Mouse (Mus musculus): ENCODE measurements at regions not wholly inside any gene's neighbourhood (a gene's known extent, or its start where the extent isn't known, plus 50 kb on each side); places are given as distances from the start of the nearest gene placed in this dataset.
A peak's percentile ranks its signal among the peaks of the same experiment; 100 is the strongest.

DNA sequence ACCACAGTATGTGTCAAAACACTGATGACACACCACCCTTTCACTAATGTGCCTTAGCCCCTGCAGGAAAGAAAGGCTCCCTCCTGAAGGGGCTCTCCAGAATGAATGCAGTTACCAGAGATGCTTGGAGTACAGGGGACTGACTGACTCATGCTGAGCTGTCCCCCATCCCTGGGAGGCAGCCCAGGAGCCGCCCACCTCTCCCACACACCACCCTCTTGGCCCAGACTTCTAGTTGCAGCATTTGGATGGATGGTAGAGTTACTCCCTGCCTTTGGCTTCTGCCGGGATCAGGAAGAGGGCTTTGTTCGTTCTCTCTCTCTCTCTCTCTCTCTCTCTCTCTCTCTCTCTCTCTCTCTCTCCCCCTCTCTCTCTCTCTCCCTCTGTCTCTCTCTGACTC lies 53.4 kb upstream of the Jun start:
- Histone ChIP-seq H3K36me3 (0 out of 2 replicates have a peak, but pooled peaks cover 4% of the 10 kb centered on the region), H3K4me1 (peaks cover 40% of the 10 kb centered on the region), H3K27ac (peak overlapping the region; percentile 83), H3K9me3 (replicated peaks) (no peaks in the 10 kb centered on the region), H3K27me3 (ENCODE audit: low read depth, poor library complexity, severe bottlenecking) (no peaks in the 10 kb centered on the region), H3K4me3 (no peak overlapping the region)
- no peak for DNase-seq (ENCODE audit: low spot score)
- WGBS, result 40% methylated on average over 3 of the region's 3 CpGs

DNA sequence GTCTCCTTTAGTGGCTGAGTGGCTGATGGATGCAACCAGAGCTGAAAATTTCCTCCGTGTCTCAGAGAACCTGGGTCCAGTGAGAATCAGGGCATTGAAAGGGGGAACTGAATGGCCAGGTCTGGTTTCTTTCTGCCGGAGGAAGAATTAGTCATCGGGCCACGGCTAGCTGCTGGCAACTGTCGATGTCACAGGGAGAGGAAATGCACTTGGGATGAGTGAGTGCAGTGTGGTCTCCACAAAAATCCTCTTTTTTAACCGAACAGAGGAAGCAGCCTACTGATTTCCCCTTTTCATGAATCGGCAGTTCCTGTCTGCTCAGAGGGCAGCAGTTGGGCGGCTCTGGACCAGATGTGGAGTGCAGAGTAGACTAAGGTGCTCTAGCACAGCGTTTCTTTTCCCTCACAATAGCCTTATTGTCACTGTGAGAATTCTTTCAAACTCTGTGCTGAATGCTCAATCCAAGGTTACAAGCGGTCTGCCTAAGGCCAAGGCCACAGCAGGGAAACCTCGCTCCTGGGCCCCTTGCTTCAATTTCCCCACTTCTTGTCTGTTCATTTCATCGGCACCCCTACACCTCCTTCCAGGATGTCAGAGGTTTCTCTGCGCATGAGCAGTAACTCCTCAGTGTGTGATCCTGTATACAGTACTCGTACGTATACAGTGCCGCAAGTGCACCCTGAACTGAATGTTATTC lies 54.1 kb upstream of the Jun start:
- H3K27me3 ChIP-seq (ENCODE audit: low read depth, poor library complexity, severe bottlenecking), result no peaks in the 10 kb centered on the region
- peak overlapping the region; percentile 83 for H3K27ac ChIP-seq
- 0 out of 2 replicates have a peak, but pooled peaks cover 4% of the 10 kb centered on the region for H3K36me3 ChIP-seq
- peak; percentile 43 for DNase-seq (ENCODE audit: low spot score)
- H3K4me3 ChIP-seq, result no peak overlapping the region
- 58% methylated on average over 16 of the region's 16 CpGs for WGBS
- H3K4me1 ChIP-seq, result peaks cover 40% of the 10 kb centered on the region
- H3K9me3 ChIP-seq (replicated peaks), result no peaks in the 10 kb centered on the region

DNA sequence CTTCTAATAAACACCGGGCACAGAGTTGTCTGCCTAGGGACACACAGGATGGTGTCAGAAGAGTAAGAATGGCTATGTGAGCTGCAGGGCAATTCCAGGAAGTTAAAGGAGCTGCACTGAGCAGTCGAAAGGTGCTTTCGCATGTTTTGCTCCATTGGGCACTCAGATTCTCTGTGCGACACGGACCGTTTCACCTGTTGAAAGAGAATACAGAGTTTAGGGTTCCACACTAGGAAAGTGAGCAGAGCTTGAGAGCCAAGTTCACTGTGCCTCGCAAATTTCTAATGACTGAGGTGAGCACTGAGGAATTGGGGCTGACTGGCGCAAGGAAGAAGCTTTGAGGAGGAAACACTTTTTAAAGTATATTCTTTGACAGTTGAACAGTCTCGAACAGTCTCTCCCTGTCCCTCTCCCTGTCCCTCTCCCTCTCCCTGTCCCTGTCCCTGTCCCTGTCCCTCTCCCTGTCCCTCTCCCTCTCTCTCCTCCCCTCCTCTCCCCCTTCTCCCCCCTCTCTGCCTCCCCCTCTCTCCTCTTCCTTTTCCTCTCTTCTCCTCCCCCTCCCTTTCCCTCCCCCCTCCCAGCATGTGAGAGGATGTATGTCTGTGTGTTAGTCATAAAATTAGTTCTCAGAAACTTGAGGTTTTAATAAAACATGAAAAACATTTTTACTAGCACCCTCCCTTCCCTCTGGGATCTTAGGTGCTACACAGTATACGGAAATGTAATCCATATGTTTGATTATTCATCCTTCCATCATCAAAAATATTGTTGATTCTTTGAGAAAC lies 55.1 kb upstream of the Jun start:
- H3K9me3 ChIP-seq (replicated peaks), result no peaks in the 10 kb centered on the region
- peaks cover 40% of the 10 kb centered on the region for H3K4me1 ChIP-seq
- H3K4me3 ChIP-seq, result no peak overlapping the region
- WGBS, result 73% methylated on average over 10 of the region's 10 CpGs
- no peak for DNase-seq (ENCODE audit: low spot score)
- H3K27me3 ChIP-seq (ENCODE audit: low read depth, poor library complexity, severe bottlenecking), result no peaks in the 10 kb centered on the region
- no peaks in the 10 kb centered on the region for H3K36me3 ChIP-seq
- H3K27ac ChIP-seq, result peak overlapping the region; percentile 83; the same call in 1 of the 2 replicates

DNA sequence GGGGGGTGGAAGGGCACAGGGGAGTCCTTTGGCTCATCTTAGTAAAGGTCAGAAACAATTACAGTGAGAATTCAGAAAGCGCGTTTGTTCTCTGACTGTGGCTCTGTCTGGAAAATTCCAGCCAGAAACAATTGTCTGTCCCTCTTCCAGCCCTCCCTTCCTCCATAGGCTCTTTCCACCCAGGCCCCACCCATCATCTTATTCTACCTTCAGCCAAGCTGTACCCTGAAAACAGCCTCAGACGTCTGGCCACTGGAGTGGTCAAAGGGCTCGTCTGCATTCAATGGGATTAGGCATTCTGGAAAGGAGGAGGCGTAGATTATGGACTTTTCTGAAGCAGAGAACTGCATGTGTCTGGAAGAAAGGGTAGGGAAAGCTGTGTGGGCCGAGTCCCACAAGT lies 56.8 kb upstream of the Jun start:
- Histone ChIP-seq H3K4me3 (no peak overlapping the region), H3K27me3 (ENCODE audit: low read depth, poor library complexity, severe bottlenecking) (no peaks in the 10 kb centered on the region), H3K36me3 (no peaks in the 10 kb centered on the region), H3K9me3 (replicated peaks) (no peaks in the 10 kb centered on the region), H3K4me1 (peaks cover 40% of the 10 kb centered on the region), H3K27ac (peak overlapping the region; percentile 66; the same call in 1 of the 2 replicates)
- 73% methylated on average over 6 of the region's 6 CpGs for WGBS
- DNase-seq (ENCODE audit: low spot score), result no peak

GRCm38 (mm10) chr4:95110828-95111227 lies 58.8 kb upstream of the Jun start:
- no peak overlapping the region for H3K27ac ChIP-seq
- H3K4me1 ChIP-seq, result peaks cover 32% of the 10 kb centered on the region
- no peak for DNase-seq (ENCODE audit: low spot score)
- H3K9me3 ChIP-seq (replicated peaks), result no peaks in the 10 kb centered on the region
- no peak overlapping the region for H3K4me3 ChIP-seq
- H3K27me3 ChIP-seq (ENCODE audit: low read depth, poor library complexity, severe bottlenecking), result no peaks in the 10 kb centered on the region
- H3K36me3 ChIP-seq, result no peaks in the 10 kb centered on the region
- WGBS, result 91% methylated on average over 8 of the region's 8 CpGs

DNA sequence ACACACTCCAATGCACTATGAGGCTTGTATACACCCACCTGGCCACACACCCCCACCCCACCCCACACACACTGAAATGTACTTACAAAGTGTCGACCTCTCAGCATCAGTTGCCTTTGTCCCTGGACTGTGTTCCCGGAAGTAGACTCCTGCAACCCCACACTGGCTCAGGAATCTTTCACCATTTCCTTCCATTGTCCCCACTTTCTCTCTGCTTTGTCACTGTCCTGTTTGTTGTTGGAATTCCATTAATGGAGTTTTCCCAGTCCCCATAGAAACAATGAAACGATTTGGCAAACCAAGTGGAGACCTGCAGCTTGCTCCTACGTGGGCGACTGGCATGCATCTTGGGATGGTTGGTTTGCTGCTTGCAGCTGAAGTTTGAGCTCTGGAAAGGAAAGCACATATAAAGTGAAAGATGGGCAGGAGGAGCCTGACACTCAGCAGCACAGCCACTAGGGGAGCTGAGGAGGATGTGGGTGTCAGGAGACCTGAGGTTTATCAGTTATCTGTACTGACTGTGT lies 65.2 kb upstream of the Jun start:
- no peaks in the 10 kb centered on the region for H3K9me3 ChIP-seq (replicated peaks)
- DNase-seq (ENCODE audit: low spot score), result no peak
- H3K4me1 ChIP-seq, result no peaks in the 10 kb centered on the region
- H3K27me3 ChIP-seq (ENCODE audit: low read depth, poor library complexity, severe bottlenecking), result no peaks in the 10 kb centered on the region
- H3K36me3 ChIP-seq, result no peaks in the 10 kb centered on the region
- WGBS, result 67% methylated on average over 5 of the region's 5 CpGs
- no peak overlapping the region for H3K4me3 ChIP-seq
- H3K27ac ChIP-seq, result no peak overlapping the region

DNA sequence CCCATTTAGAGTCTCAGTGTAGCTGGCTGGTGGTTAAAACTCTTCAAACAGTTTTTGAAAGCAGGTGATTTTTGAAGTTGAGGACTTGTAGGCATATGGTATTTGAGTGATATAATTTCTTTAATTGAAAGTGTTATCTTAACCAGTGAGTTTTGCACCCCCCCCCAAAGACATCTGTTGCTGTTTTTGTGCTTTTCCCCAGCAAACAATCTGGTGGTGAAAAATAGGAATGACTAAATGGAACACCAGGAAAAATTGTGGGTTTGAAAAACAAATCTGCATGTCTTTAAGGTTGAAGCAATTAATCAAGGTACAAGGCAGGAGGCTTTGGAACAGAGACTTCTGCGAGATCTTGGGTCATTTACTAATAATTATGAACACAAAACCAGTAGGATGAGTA lies 68.9 kb upstream of the Jun start:
- Histone ChIP-seq H3K36me3 (no peaks in the 10 kb centered on the region), H3K9me3 (replicated peaks) (no peaks in the 10 kb centered on the region), H3K27me3 (ENCODE audit: low read depth, poor library complexity, severe bottlenecking) (no peaks in the 10 kb centered on the region), H3K4me1 (no peaks in the 10 kb centered on the region), H3K4me3 (no peak overlapping the region), H3K27ac (no peak overlapping the region)
- no peak for DNase-seq (ENCODE audit: low spot score)
- 82% methylated on average over 1 of the region's 1 CpGs for WGBS

- WGBS, result 97% methylated on average over 1 of the region's 1 CpGs
- Histone ChIP-seq H3K4me3 (no peak overlapping the region), H3K9me3 (replicated peaks) (no peaks in the 10 kb centered on the region), H3K4me1 (no peaks in the 10 kb centered on the region), H3K27ac (no peak overlapping the region), H3K36me3 (no peaks in the 10 kb centered on the region), H3K27me3 (ENCODE audit: low read depth, poor library complexity, severe bottlenecking) (no peaks in the 10 kb centered on the region)
- no peak for DNase-seq (ENCODE audit: low spot score)
Observed at GRCm38 (mm10) chr4:95125346-95125745, 73.3 kb upstream of the Jun start.

GRCm38 (mm10) chr4:95127970-95128369 lies 75.9 kb upstream of the Jun start:
- 82% methylated on average over 2 of the region's 2 CpGs for WGBS

GRCm38 (mm10) chr4:95133815-95134214 lies 81.8 kb upstream of the Jun start:
- H3K4me1 ChIP-seq, result peaks cover 29% of the 10 kb centered on the region
- H3K4me3 ChIP-seq, result no peak overlapping the region
- no peak for DNase-seq (ENCODE audit: low spot score)
- 49% methylated on average over 3 of the region's 3 CpGs for WGBS
- H3K27me3 ChIP-seq (ENCODE audit: low read depth, poor library complexity, severe bottlenecking), result no peaks in the 10 kb centered on the region
- H3K9me3 ChIP-seq (replicated peaks), result no peaks in the 10 kb centered on the region
- no peak overlapping the region for H3K27ac ChIP-seq
- no peaks in the 10 kb centered on the region for H3K36me3 ChIP-seq

More at GRCm38 (mm10) chr4:95127970-95128369, 75.9 kb upstream of the Jun start:
- H3K9me3 ChIP-seq (replicated peaks), result no peaks in the 10 kb centered on the region
- no peaks in the 10 kb centered on the region for H3K36me3 ChIP-seq
- no peaks in the 10 kb centered on the region for H3K4me1 ChIP-seq
- no peak overlapping the region for H3K27ac ChIP-seq
- no peaks in the 10 kb centered on the region for H3K27me3 ChIP-seq (ENCODE audit: low read depth, poor library complexity, severe bottlenecking)
- DNase-seq (ENCODE audit: low spot score), result no peak
- no peak overlapping the region for H3K4me3 ChIP-seq

- no peaks in the 10 kb centered on the region for H3K36me3 ChIP-seq
- no peak overlapping the region for H3K4me3 ChIP-seq
- no peak overlapping the region for H3K27ac ChIP-seq
- WGBS, result 39% methylated on average over 5 of the region's 5 CpGs
- H3K4me1 ChIP-seq, result peaks cover 29% of the 10 kb centered on the region
- H3K27me3 ChIP-seq (ENCODE audit: low read depth, poor library complexity, severe bottlenecking), result no peaks in the 10 kb centered on the region
- DNase-seq (ENCODE audit: low spot score), result no peak
- no peaks in the 10 kb centered on the region for H3K9me3 ChIP-seq (replicated peaks)
Observed at GRCm38 (mm10) chr4:95134611-95135010, 82.6 kb upstream of the Jun start.

GRCm38 (mm10) chr4:95137413-95138143 lies 85.6 kb upstream of the Jun start:
- no peaks in the 10 kb centered on the region for H3K9me3 ChIP-seq (replicated peaks)
- H3K4me3 ChIP-seq, result no peak overlapping the region
- peak overlapping the region; percentile 74; the same call in 1 of the 2 replicates for H3K27ac ChIP-seq
- no peak for DNase-seq (ENCODE audit: low spot score)
- 74% methylated on average over 12 of the region's 12 CpGs for WGBS
- no peaks in the 10 kb centered on the region for H3K27me3 ChIP-seq (ENCODE audit: low read depth, poor library complexity, severe bottlenecking)
- peaks cover 29% of the 10 kb centered on the region for H3K4me1 ChIP-seq
- no peaks in the 10 kb centered on the region for H3K36me3 ChIP-seq

GRCm38 (mm10) chr4:95138676-95139075 lies 86.7 kb upstream of the Jun start:
- H3K27me3 ChIP-seq (ENCODE audit: low read depth, poor library complexity, severe bottlenecking), result no peaks in the 10 kb centered on the region

More at GRCm38 (mm10) chr4:95138676-95139075, 86.7 kb upstream of the Jun start:
- no peak for DNase-seq (ENCODE audit: low spot score)
- Histone ChIP-seq H3K27ac (no peak overlapping the region), H3K9me3 (replicated peaks) (no peaks in the 10 kb centered on the region), H3K4me3 (no peak overlapping the region), H3K4me1 (peaks cover 28% of the 10 kb centered on the region), H3K36me3 (no peaks in the 10 kb centered on the region)
- WGBS, result 89% methylated on average over 2 of the region's 2 CpGs

Data from limb, embryonic 10.5 days (tissue).